Mouse (Mus musculus) neural tube, embryonic 13.5 days (tissue): Measurements from ENCODE around the gene Rgs13. TPM values are rescaled to one million over a fixed set of nuclear protein-coding genes. Genes with fewer than 3 reads are reported as not detected.
"Not testable (repeated sequence)": the region's sequence is repeated elsewhere in the genome, so short reads cannot be mapped to it uniquely, and the experiment has no call there.

ENCODE experiments used
- ATAC-seq: fragments of 200-750 bp; cut with Nextera tagmentation; 2 replicates; pipeline ENCODE4 v1.8.0; 2017; ENCODE audit warnings: low read depth, mild to moderate bottlenecking, moderate TSS enrichment, moderate library complexity
- H3K27ac ChIP-seq: fragments of 300-500 bp; sonication (generic); replicated peaks from 2 replicates; pipeline ENCODE4 v1.5.1; 2015; ENCODE audit warnings: moderate library complexity, mild to moderate bottlenecking, inconsistent platforms
- H3K27me3 ChIP-seq: fragments of 300-500 bp; sonication (generic); 2 replicates; pipeline ENCODE4 v1.6.1; 2015; ENCODE audit warnings: mild to moderate bottlenecking, inconsistent platforms
- H3K36me3 ChIP-seq: fragments of 300-500 bp; sonication (generic); 2 replicates; pipeline ENCODE4 v1.6.1; 2015; ENCODE audit warnings: mild to moderate bottlenecking, inconsistent platforms
- H3K4me1 ChIP-seq: fragments of 300-500 bp; sonication (generic); replicated peaks from 2 replicates; pipeline ENCODE4 v1.6.1; 2015; ENCODE audit warnings: inconsistent platforms
- H3K4me2 ChIP-seq: fragments of 300-500 bp; sonication (generic); 2 replicates; pipeline ENCODE4 v1.6.1; 2015; ENCODE audit warnings: inconsistent platforms, mild to moderate bottlenecking, moderate library complexity
- H3K4me3 ChIP-seq: fragments of 300-500 bp; sonication (generic); 2 replicates; pipeline ENCODE4 v1.5.1; 2015; ENCODE audit warnings: mild to moderate bottlenecking, inconsistent platforms
- H3K9ac ChIP-seq: fragments of 300-500 bp; sonication (generic); 2 replicates; pipeline ENCODE4 v1.6.1; 2015; ENCODE audit warnings: moderate library complexity, mild to moderate bottlenecking, inconsistent platforms
- H3K9me3 ChIP-seq: fragments of 300-500 bp; sonication (generic); 2 replicates; pipeline ENCODE4 v1.6.1; 2016; ENCODE audit warnings: inconsistent platforms
- WGBS: fragments of 180-500 bp; shearing (Covaris S2); methylation state at CpG from one replicate; pipeline ENCODE4 v1.1.7; 2015; 5-methylcytosine and 5-hydroxymethylcytosine counted together
- polyA plus RNA-seq: library from polyadenylated mRNA; unstranded; fragments of >200 nt; fragmentation: Nextera tagmentation; extraction: Ambion mirVana; gene quantifications from 2 replicates; pipeline ENCODE4 v1.2.1, GENCODE M21; 2015

Gene Rgs13
- polyA plus RNA-seq, 1 experiment from 2014 or later: 0.13 TPM

DNA sequence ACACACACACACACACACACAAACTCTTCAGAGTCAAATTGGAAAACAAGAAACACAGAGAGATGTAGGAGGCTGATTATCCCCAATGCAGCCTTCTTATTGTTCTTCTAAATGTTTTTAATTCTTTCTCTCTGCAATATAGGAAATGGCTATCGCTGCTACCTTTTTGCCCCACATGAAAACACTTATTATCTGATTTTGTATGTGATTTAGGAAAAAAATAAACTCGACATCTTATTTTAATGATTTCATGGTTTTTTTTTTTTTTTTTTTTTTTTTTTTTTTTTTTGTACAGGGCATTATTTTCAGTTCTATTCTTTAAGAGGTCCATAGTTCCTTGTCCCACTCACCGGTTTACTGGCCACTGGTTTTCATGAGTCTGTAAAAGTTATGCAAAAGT is 27.2 kb downstream of the Rgs13 start:
- no peak for ATAC-seq
- no peaks in the 10 kb centered on the region for H3K27me3 ChIP-seq
- no peak overlapping the region for H3K4me3 ChIP-seq
- no peaks in the 10 kb centered on the region; the same call in 1 of the 2 replicates for H3K4me1 ChIP-seq
- H3K4me2 ChIP-seq: no peak overlapping the region
- no peaks in the 10 kb centered on the region for H3K36me3 ChIP-seq
- H3K9me3 ChIP-seq: no peaks in the 10 kb centered on the region
- no peak overlapping the region for H3K27ac ChIP-seq
- WGBS: 91% methylated on average over 3 of the region's 3 CpGs
- H3K9ac ChIP-seq: no peak overlapping the region

GRCm38 (mm10) chr1:144141398-144141797 is 35.8 kb downstream of the Rgs13 start:
- 80% methylated on average over 2 of the region's 2 CpGs for WGBS

GRCm38 (mm10) chr1:144139847-144140246 is 37.3 kb downstream of the Rgs13 start:
- no peaks in the 10 kb centered on the region for H3K9me3 ChIP-seq
- no peak overlapping the region for H3K9ac ChIP-seq
- no peak for ATAC-seq
- H3K4me3 ChIP-seq: no peak overlapping the region
- H3K27ac ChIP-seq: no peak overlapping the region
- H3K4me1 ChIP-seq: no peaks in the 10 kb centered on the region
- no peaks in the 10 kb centered on the region for H3K36me3 ChIP-seq
- H3K27me3 ChIP-seq: no peaks in the 10 kb centered on the region
- 88% methylated on average over 1 of the region's 1 CpGs for WGBS
- no peak overlapping the region for H3K4me2 ChIP-seq

More at GRCm38 (mm10) chr1:144141398-144141797, 35.8 kb downstream of the Rgs13 start:
- not testable (repeated sequence) for H3K4me2 ChIP-seq, H3K27me3 ChIP-seq, H3K27ac ChIP-seq, H3K9ac ChIP-seq, H3K36me3 ChIP-seq, H3K4me3 ChIP-seq, H3K4me1 ChIP-seq, H3K9me3 ChIP-seq, ATAC-seq

DNA sequence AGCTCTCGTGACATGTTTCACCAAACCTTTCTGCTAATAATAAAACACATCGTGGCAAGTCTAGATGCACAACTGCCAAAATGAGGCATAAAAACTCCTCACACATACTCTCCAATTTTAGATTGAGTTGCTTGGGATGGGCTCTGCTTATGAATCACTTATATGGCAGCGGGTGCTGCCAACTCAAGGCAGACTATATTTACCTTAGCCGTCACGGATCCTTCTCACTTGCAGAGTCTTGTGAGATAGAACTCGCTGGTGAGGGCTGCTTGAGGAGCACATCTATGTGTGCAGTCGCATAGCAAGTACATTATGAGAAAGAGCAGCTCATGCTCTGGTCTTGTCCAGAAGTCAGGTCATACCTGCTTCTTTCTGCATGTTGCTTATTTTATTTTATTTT is 49.2 kb downstream of the Rgs13 start:
- Histone ChIP-seq H3K9ac (no peak overlapping the region), H3K4me2 (no peak overlapping the region), H3K4me3 (no peak overlapping the region), H3K9me3 (no peaks in the 10 kb centered on the region), H3K27me3 (no peaks in the 10 kb centered on the region), H3K4me1 (no peaks in the 10 kb centered on the region), H3K27ac (no peak overlapping the region), H3K36me3 (no peaks in the 10 kb centered on the region)
- no peak for ATAC-seq
- 87% methylated on average over 7 of the region's 7 CpGs for WGBS

DNA sequence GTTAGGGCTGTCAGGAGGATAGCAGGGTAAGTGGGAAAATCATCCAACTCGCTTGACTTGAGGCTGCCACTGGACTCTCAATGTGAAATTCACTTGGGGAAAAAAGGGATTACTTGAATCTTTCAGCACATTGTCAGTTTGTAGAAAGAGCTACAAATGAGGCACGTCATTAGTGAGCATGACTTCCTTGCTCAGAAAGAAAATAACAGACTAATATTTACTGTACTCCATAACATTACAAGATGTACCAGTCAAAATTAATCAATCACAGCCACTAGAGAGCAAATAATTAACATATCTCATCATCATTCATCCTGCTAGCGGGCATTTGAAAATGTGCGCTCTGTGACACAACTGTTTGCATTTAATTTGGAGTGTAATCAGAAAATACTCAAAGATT is 57.1 kb downstream of the Rgs13 start:
- H3K27me3 ChIP-seq: no peaks in the 10 kb centered on the region
- H3K27ac ChIP-seq: no peak overlapping the region
- no peak overlapping the region for H3K4me3 ChIP-seq
- 81% methylated on average over 4 of the region's 4 CpGs for WGBS
- H3K4me1 ChIP-seq: no peaks in the 10 kb centered on the region
- no peaks in the 10 kb centered on the region for H3K9me3 ChIP-seq
- no peak overlapping the region for H3K9ac ChIP-seq
- H3K4me2 ChIP-seq: no peak overlapping the region
- no peak for ATAC-seq
- no peaks in the 10 kb centered on the region for H3K36me3 ChIP-seq

- no peaks in the 10 kb centered on the region for H3K4me1 ChIP-seq
- H3K27ac ChIP-seq: no peak overlapping the region
- no peak overlapping the region for H3K9ac ChIP-seq
- no peak overlapping the region for H3K4me3 ChIP-seq
- H3K36me3 ChIP-seq: no peaks in the 10 kb centered on the region
- WGBS: 62% methylated on average over 2 of the region's 2 CpGs
- no peak overlapping the region for H3K4me2 ChIP-seq
- ATAC-seq: no peak
- no peaks in the 10 kb centered on the region for H3K27me3 ChIP-seq
- no peaks in the 10 kb centered on the region for H3K9me3 ChIP-seq
These were observed 57.7 kb downstream of the Rgs13 start for GRCm38 (mm10) chr1:144119456-144119855.

DNA sequence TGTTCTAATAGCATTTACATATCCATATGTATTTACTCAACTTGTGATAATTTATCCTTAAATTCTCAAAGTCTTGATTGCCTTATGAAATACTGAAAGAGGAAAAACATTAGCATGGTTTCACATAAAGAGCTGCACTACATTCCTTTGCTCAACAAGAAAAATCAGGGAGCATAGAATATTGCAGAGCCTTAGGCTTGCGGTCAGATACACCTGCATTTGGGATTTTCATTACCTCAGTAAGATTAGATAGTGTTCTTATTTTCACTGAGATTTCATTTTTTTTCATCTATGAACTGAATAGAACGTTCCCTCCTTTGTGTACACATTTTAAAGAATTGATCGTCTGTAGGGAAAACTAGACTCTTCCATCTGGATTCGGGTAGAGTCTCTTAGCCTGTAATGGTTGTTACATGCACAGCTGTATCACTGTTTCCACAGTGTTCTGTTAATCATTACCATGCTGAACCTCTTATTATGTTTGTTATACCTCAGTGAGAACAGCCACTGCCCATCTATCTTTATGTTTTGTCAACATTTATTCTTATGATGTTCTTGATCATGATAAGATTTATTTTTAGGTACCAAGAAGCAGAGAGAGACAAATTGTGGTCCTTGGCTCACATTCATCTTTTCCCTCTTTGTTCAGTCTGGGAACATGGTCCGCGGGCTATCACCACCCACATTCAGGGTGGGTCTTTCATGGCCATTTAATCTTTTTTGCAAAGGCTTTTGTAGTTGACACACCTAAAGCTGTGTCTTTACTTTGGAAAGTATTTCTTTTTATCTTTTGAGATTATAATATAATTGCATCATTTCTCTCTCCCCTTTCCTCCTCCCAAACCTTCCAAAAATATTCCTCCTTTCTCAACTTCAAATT is 61.1 kb downstream of the Rgs13 start:
- no peaks in the 10 kb centered on the region for H3K9me3 ChIP-seq
- H3K4me3 ChIP-seq: no peak overlapping the region
- WGBS: 83% methylated on average over 6 of the region's 6 CpGs
- no peaks in the 10 kb centered on the region for H3K36me3 ChIP-seq
- no peaks in the 10 kb centered on the region for H3K4me1 ChIP-seq
- H3K27me3 ChIP-seq: no peaks in the 10 kb centered on the region
- no peak for ATAC-seq
- no peak overlapping the region for H3K9ac ChIP-seq
- no peak overlapping the region for H3K27ac ChIP-seq
- H3K4me2 ChIP-seq: no peak overlapping the region

DNA sequence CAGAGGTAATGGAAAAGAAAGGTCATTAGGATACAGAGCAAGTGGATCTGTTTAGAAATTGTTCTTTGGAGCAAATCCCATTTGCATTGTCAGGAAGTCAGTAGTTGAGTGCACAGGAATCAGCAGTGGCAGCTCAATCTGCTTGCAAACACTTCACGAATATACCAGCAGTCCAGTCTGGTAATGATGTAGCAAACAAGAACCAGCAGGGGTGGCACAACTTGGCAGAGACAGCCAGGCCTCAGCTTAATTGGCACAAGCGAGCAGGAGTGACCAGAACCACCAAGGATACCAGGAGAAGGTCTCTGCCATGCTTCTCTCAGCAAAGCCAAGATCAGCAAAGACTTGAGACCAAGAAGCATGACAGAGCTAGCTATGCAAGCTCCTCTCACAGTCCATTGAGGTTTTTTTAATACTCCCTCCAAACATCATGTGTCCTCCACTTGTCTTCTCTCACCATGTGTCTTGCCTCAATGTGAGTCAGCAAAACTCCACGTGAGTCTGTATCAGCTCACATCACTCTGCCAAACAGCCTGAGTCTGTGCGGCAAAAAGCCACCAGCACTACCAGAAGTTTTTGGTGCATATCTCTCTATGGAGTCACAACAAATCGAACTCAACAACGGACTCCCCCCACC is 63.6 kb downstream of the Rgs13 start:
- WGBS: 83% methylated on average over 6 of the region's 6 CpGs
- ATAC-seq: no peak

DNA sequence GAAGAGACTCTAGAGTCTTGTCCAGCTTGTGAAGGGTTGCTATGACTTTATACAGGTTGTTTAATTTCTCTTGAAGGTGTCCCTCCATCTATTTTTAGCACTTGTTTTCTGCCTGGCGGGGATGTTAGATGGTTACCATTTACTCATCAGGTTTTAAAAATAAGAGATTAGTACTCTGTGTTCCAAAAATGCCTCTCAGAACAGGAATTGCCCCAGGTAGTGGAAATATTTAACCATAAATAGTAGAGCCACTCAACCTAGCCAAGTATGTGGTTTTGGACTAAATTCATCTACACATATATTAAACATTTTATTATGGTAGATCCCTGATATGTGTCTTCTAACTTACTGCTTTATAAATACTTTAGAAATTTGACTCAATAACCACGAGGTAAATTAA is 64.2 kb downstream of the Rgs13 start:
- Histone ChIP-seq H3K4me1 (no peaks in the 10 kb centered on the region), H3K27me3 (no peaks in the 10 kb centered on the region), H3K4me2 (no peak overlapping the region), H3K9me3 (no peaks in the 10 kb centered on the region), H3K4me3 (no peak overlapping the region), H3K9ac (no peak overlapping the region), H3K36me3 (no peaks in the 10 kb centered on the region), H3K27ac (no peak overlapping the region)
- ATAC-seq: no peak
- WGBS: 82% methylated on average over 2 of the region's 2 CpGs

More for the DNA sequence above, 63.6 kb downstream of the Rgs13 start:
- H3K9ac ChIP-seq: no peak overlapping the region
- H3K9me3 ChIP-seq: no peaks in the 10 kb centered on the region
- H3K27ac ChIP-seq: no peak overlapping the region
- H3K4me3 ChIP-seq: no peak overlapping the region
- H3K27me3 ChIP-seq: no peaks in the 10 kb centered on the region
- H3K36me3 ChIP-seq: no peaks in the 10 kb centered on the region
- no peaks in the 10 kb centered on the region for H3K4me1 ChIP-seq
- H3K4me2 ChIP-seq: no peak overlapping the region

GRCm38 (mm10) chr1:144098587-144099258 is 78.4 kb downstream of the Rgs13 start:
- Histone ChIP-seq H3K4me2 (no peak overlapping the region), H3K4me3 (no peak overlapping the region), H3K27ac (no peak overlapping the region), H3K4me1 (no peaks in the 10 kb centered on the region), H3K27me3 (no peaks in the 10 kb centered on the region), H3K9ac (no peak overlapping the region), H3K36me3 (no peaks in the 10 kb centered on the region), H3K9me3 (no peaks in the 10 kb centered on the region)
- no peak for ATAC-seq
- 76% methylated on average over 1 of the region's 1 CpGs for WGBS

DNA sequence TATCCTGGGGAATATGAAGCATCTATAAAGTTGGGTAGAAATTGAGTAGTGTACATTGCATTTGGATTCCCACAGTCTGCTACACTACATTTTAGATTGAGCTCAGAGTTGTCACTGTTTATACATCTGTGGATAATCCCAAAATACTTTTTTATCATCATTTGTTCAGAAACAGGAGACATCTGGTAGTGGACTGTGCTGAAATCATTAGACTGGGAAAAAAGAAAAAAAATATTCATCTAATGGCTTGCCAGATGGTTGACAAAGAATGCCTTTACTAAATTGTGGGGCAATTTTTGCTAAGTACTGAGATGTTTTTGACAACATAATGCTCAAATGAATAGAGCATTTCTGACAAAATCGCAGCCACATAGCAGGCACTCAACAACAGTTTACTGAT is 86.8 kb downstream of the Rgs13 start:
- ATAC-seq: no peak
- Histone ChIP-seq H3K4me3 (no peak overlapping the region), H3K9ac (no peak overlapping the region), H3K4me1 (no peaks in the 10 kb centered on the region), H3K36me3 (no peaks in the 10 kb centered on the region), H3K4me2 (no peak overlapping the region), H3K27ac (no peak overlapping the region), H3K27me3 (no peaks in the 10 kb centered on the region), H3K9me3 (no peaks in the 10 kb centered on the region)
- 80% methylated on average over 1 of the region's 1 CpGs for WGBS
